ENCODE assay signal across 8 mouse cellular contexts in the genomic region with DNA sequence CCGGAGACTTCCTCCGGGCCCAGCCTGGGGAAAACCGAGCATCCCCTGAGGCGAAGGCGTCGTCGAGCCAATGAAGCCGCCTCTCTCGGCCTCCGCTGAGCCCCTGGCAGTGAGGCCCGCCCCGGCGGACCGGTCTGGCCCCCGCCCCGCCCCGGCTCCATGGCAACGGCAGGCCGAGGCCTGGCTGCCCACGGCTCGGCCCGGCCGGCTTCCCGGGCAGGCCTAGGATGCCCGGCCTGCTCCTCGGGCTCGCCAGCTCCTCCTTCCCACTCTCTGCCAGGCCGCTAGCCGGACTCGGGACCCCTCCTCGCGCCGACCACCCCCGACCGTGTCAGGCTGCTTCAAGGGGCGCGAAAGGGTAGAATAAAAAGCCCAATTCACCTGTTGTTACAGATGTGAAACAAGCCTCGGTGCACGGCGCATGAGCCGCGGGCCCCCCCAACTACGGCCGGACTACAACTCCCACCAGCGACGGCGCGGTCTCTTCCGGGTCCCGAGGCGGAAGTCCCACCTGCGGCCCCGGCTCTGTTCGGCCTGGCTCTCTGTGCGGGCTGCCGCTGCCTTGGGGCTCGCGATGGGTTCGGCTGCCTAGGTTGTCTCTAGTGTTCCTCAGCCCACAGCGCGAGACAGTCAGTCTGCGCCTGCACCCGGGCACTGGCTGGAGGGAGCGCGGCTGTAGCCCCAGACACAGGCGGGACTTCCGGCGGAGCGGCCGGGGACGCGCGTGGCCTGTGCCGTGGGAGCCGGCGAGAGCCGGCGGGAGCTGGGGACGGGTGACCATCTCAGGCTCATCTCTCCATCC. TPM values are rescaled to one million over a fixed set of nuclear protein-coding genes. Genes with fewer than 3 reads are reported as not detected.
DNase-seq lines count a peak whose midpoint lies in the region; ATAC-seq and TF ChIP-seq lines count a peak whose summit lies in the region.

Smarcc1 (plus strand) TSS at position 732 of the 802 bp plus-strand sequence.

- H3K4me3 ChIP-seq in E14TG2a.4 (replicated peaks; ENCODE audit: low read length) = peak within 1 kb of the TSS; percentile 97
- H3K4me3 ChIP-seq in forebrain, embryonic 12.5 days (replicated peaks) = peak within 1 kb of the TSS; percentile 85
- peak within 1 kb of the TSS; percentile 74 for H3K4me3 ChIP-seq in heart, postnatal 0 days (ENCODE audit: low read depth, low read length)
- peak within 1 kb of the TSS; percentile 97 for H3K4me3 ChIP-seq in liver, embryonic 16.5 days (ENCODE audit: low read depth, low read length)
- peak within 1 kb of the TSS; percentile 91 for H3K4me3 ChIP-seq in neural tube, embryonic 13.5 days
- peak within 1 kb of the TSS; percentile 100 for H3K4me3 ChIP-seq in testis, adult 2 months (ENCODE audit: control insufficient read depth, low read depth, low read length)

- peak; percentile 81 for DNase-seq in c-Kit-positive CD71-positive TER-119-positive erythroid progenitor cells, embryonic 14.5 days (ENCODE audit: low spot score)
- DNase-seq in heart, postnatal 0 days (ENCODE audit: low spot score) = peak; percentile 83
- peak; percentile 91 to 95 for DNase-seq in kidney, postnatal 4 days

- no peak for TF ChIP-seq CTCF in E14TG2a.4 (conservative IDR thresholded peaks at IDR 0.05; ENCODE audit: low read length)
- TF ChIP-seq CTCF in heart, postnatal 0 days (IDR thresholded peaks at IDR 0.05; ENCODE audit: low read depth) = no peak
- no peak for TF ChIP-seq CTCF in testis, adult 2 months (IDR thresholded peaks at IDR 0.05; ENCODE audit: control insufficient read depth, insufficient read depth, insufficient replicate concordance, low read depth, low read length)

- H3K9me3 ChIP-seq in E14TG2a.4 (ENCODE audit: low read length) = no peaks in the 10 kb centered on the region
- no peaks in the 10 kb centered on the region for H3K9me3 ChIP-seq in forebrain, embryonic 12.5 days
- no peaks in the 10 kb centered on the region for H3K9me3 ChIP-seq in heart, postnatal 0 days (replicated peaks; ENCODE audit: control insufficient read depth, low read length)
- no peaks in the 10 kb centered on the region for H3K9me3 ChIP-seq in liver, embryonic 16.5 days (replicated peaks; ENCODE audit: control insufficient read depth, low read length)
- H3K9me3 ChIP-seq in neural tube, embryonic 13.5 days = no peaks in the 10 kb centered on the region

- peak within 1 kb of the TSS; percentile 98 for H3K27ac ChIP-seq in forebrain, embryonic 12.5 days
- peak within 1 kb of the TSS; percentile 91 for H3K27ac ChIP-seq in heart, postnatal 0 days (ENCODE audit: low read depth)
- peak within 1 kb of the TSS; percentile 95 for H3K27ac ChIP-seq in liver, embryonic 16.5 days (ENCODE audit: low read length)
- peak within 1 kb of the TSS; percentile 98 for H3K27ac ChIP-seq in neural tube, embryonic 13.5 days (replicated peaks)
- H3K27ac ChIP-seq in testis, adult 2 months (ENCODE audit: control insufficient read depth, insufficient read depth, low read depth, low read length) = peak within 1 kb of the TSS; percentile 93

- H3K36me3 ChIP-seq in E14TG2a.4 (ENCODE audit: insufficient read depth, low read length) = peaks cover 50% of the 10 kb centered on the region
- peaks cover 18% of the 10 kb centered on the region for H3K36me3 ChIP-seq in forebrain, embryonic 12.5 days (replicated peaks)
- H3K36me3 ChIP-seq in heart, postnatal 0 days (replicated peaks; ENCODE audit: control insufficient read depth, insufficient read depth, low read length) = peaks cover 27% of the 10 kb centered on the region
- H3K36me3 ChIP-seq in liver, embryonic 16.5 days (ENCODE audit: control insufficient read depth, insufficient read depth) = peaks cover 6% of the 10 kb centered on the region
- peaks cover 26% of the 10 kb centered on the region for H3K36me3 ChIP-seq in neural tube, embryonic 13.5 days
- 0 out of 2 replicates have a peak, but pooled peaks cover 1% of the 10 kb centered on the region for H3K36me3 ChIP-seq in testis, adult 2 months (ENCODE audit: control insufficient read depth, insufficient read depth, low read length)

- under 1% methylated on average over 69 of the region's 79 CpGs for WGBS in forebrain, embryonic 12.5 days
- WGBS in heart, postnatal 0 days = under 1% methylated on average over 76 of the region's 79 CpGs
- under 1% methylated on average over 78 of the region's 79 CpGs for WGBS in liver, embryonic 16.5 days (ENCODE audit: insufficient replicate concordance)
- under 1% methylated on average over 78 of the region's 79 CpGs for WGBS in neural tube, embryonic 13.5 days

- peak within 1 kb of the TSS; percentile 79 for H3K4me2 ChIP-seq in forebrain, embryonic 12.5 days
- H3K4me2 ChIP-seq in heart, postnatal 0 days (ENCODE audit: low read depth, low read length) = peak within 1 kb of the TSS; percentile 94
- H3K4me2 ChIP-seq in liver, embryonic 16.5 days (ENCODE audit: low read depth, low read length) = peak within 1 kb of the TSS; percentile 96
- peak within 1 kb of the TSS; percentile 88 for H3K4me2 ChIP-seq in neural tube, embryonic 13.5 days

- H3K9ac ChIP-seq in forebrain, embryonic 12.5 days = peak within 1 kb of the TSS; percentile 91
- peak within 1 kb of the TSS; percentile 84 for H3K9ac ChIP-seq in heart, postnatal 0 days (replicated peaks; ENCODE audit: low read depth, low read length)
- H3K9ac ChIP-seq in liver, embryonic 16.5 days (ENCODE audit: low read depth, low read length) = peak within 1 kb of the TSS; percentile 95
- peak within 1 kb of the TSS; percentile 97 for H3K9ac ChIP-seq in neural tube, embryonic 13.5 days

- ATAC-seq in forebrain, embryonic 12.5 days (ENCODE audit: low FRiP score) = peak; percentile 96
- peak; percentile 95 for ATAC-seq in heart, postnatal 0 days (ENCODE audit: insufficient read depth, low read depth)
- ATAC-seq in liver, embryonic 16.5 days (ENCODE audit: low read depth) = peak; percentile 94
- ATAC-seq in neural tube, embryonic 13.5 days (ENCODE audit: low read depth) = peak; percentile 97

- peak; percentile 70 for TF ChIP-seq POLR2A in testis, adult 2 months (IDR thresholded peaks at IDR 0.05; ENCODE audit: control insufficient read depth, low read depth, low read length)

- H3K27me3 ChIP-seq in E14TG2a.4 (ENCODE audit: insufficient read depth, low read length) = no peaks in the 10 kb centered on the region
- no peaks in the 10 kb centered on the region for H3K27me3 ChIP-seq in forebrain, embryonic 12.5 days
- no peaks in the 10 kb centered on the region for H3K27me3 ChIP-seq in heart, postnatal 0 days (ENCODE audit: control insufficient read depth, insufficient read depth, low read length)
- no peaks in the 10 kb centered on the region for H3K27me3 ChIP-seq in liver, embryonic 16.5 days (ENCODE audit: control insufficient read depth, insufficient read depth, low read depth, low read length)
- H3K27me3 ChIP-seq in neural tube, embryonic 13.5 days = no peaks in the 10 kb centered on the region
- no peaks in the 10 kb centered on the region for H3K27me3 ChIP-seq in testis, adult 2 months (ENCODE audit: control insufficient read depth, insufficient read depth, low read length)

- peak; percentile 61; the same call in 1 of the 2 replicates for TF ChIP-seq EP300 in heart, postnatal 0 days (IDR thresholded peaks at IDR 0.05; ENCODE audit: low read depth)

- peaks cover 51% of the 10 kb centered on the region for H3K4me1 ChIP-seq in E14TG2a.4 (replicated peaks; ENCODE audit: low read depth, low read length)
- peaks cover 22% of the 10 kb centered on the region for H3K4me1 ChIP-seq in forebrain, embryonic 12.5 days
- H3K4me1 ChIP-seq in heart, postnatal 0 days (ENCODE audit: control insufficient read depth, insufficient read depth) = peaks cover 11% of the 10 kb centered on the region
- peaks cover 18% of the 10 kb centered on the region for H3K4me1 ChIP-seq in liver, embryonic 16.5 days (ENCODE audit: control insufficient read depth, low read depth, low read length)
- peaks cover 27% of the 10 kb centered on the region for H3K4me1 ChIP-seq in neural tube, embryonic 13.5 days (replicated peaks)
- peaks cover 9% of the 10 kb centered on the region for H3K4me1 ChIP-seq in testis, adult 2 months (ENCODE audit: control insufficient read depth, insufficient read depth, low read length)

RNA-seq across cellular contexts. Expression of gene Smarcc1, which starts in this region (rescaled TPM):
- polyA plus RNA-seq in forebrain, embryonic 12.5 days (2016; fragmentation: Nextera tagmentation; extraction: Ambion mirVana) = 235 and 237 TPM in 2 replicates
- 7.8 and 28.3 TPM in 2 replicates for total RNA-seq in heart, postnatal 0 days (2014; rRNA removed; ENCODE audit: low replicate concordance)
- 31.9 and 32.3 TPM in 2 replicates for polyA plus RNA-seq in heart, postnatal 0 days (2015; fragmentation: Nextera tagmentation; extraction: Ambion mirVana)
- polyA plus RNA-seq in liver, embryonic 16.5 days (2015; fragmentation: Nextera tagmentation; extraction: Ambion mirVana) = 24.1 and 25.7 TPM in 2 replicates
- 111 and 128 TPM in 2 replicates for polyA plus RNA-seq in neural tube, embryonic 13.5 days (2015; fragmentation: Nextera tagmentation; extraction: Ambion mirVana)
- 13.6 and 14.8 TPM in 2 replicates for polyA plus RNA-seq in testis, adult 2 months (2012; rRNA removed)

Comparison
In these comparisons a context has a peak if more than half of its experiments do, and no peak if none do; other contexts are left out.
1. Peak in every context shown above with its lines: DNase-seq, ATAC-seq, H3K4me3 ChIP-seq and H3K27ac ChIP-seq.